Comparison of ENCODE assay signal across 16 mouse cellular contexts in genomic region chrX:99335886-99336589, GRCm38 (mm10).
DNase-seq lines count a peak whose midpoint lies in the region; ATAC-seq and TF ChIP-seq lines count a peak whose summit lies in the region.
"Had no signal": no experiment of that assay in that cellular context is flagged by ENCODE, and none has a peak within 500 bp of the region (broad histone marks: within the 10 kb centered on the region; RNA-seq: fewer than 3 reads in every experiment).

No protein-coding gene starts in this region.

- H3K36me3 ChIP-seq in kidney, embryonic 15.5 days, result no peaks in the 10 kb centered on the region
- no peaks in the 10 kb centered on the region for H3K36me3 ChIP-seq in ES-E14 (ENCODE audit: control insufficient read depth, insufficient read depth, low read length, poor library complexity, severe bottlenecking)
- no peaks in the 10 kb centered on the region for H3K36me3 ChIP-seq in embryonic facial prominence, embryonic 10.5 days (replicated peaks)
- no peaks in the 10 kb centered on the region for H3K36me3 ChIP-seq in intestine, postnatal 0 days (ENCODE audit: control insufficient read depth, insufficient read depth)
- H3K36me3 ChIP-seq: limb, embryonic 15.5 days; stomach, embryonic 15.5 days had no signal

- no peak overlapping the region for H3K4me2 ChIP-seq in kidney, embryonic 15.5 days
- H3K4me2 ChIP-seq in intestine, postnatal 0 days (replicated peaks; ENCODE audit: low read depth), result no peak overlapping the region
- H3K4me2 ChIP-seq: hindbrain, embryonic 14.5 days; limb, embryonic 15.5 days; stomach, embryonic 15.5 days had no signal

- H3K27me3 ChIP-seq in kidney, embryonic 15.5 days, result peaks cover 36% of the 10 kb centered on the region
- peaks cover 100% of the 10 kb centered on the region for H3K27me3 ChIP-seq in embryonic facial prominence, embryonic 10.5 days (replicated peaks; ENCODE audit: low read depth, poor library complexity, severe bottlenecking)
- no peaks in the 10 kb centered on the region for H3K27me3 ChIP-seq in intestine, postnatal 0 days (replicated peaks; ENCODE audit: control insufficient read depth, insufficient read depth, low read length)
- H3K27me3 ChIP-seq: stomach, embryonic 15.5 days had no signal

- no peak overlapping the region for H3K9ac ChIP-seq in kidney, embryonic 15.5 days
- no peak overlapping the region for H3K9ac ChIP-seq in ES-E14 (ENCODE audit: insufficient read depth, low read depth, low read length, poor library complexity, severe bottlenecking)
- no peak overlapping the region for H3K9ac ChIP-seq in intestine, postnatal 0 days (ENCODE audit: low read depth, low read length)
- H3K9ac ChIP-seq: hindbrain, embryonic 14.5 days; limb, embryonic 15.5 days; stomach, embryonic 15.5 days had no signal

- no peak for ATAC-seq in kidney, embryonic 15.5 days (replicated peaks; ENCODE audit: low FRiP score)
- peak; percentile 41; the same call in 1 of the 2 replicates for ATAC-seq in intestine, postnatal 0 days

- no peak for TF ChIP-seq CTCF in intestine, postnatal 0 days (IDR thresholded peaks at IDR 0.05; ENCODE audit: low read depth)
- no peak for TF ChIP-seq CTCF in layer of hippocampus, adult 2 months (conservative IDR thresholded peaks at IDR 0.05)

- no peaks in the 10 kb centered on the region for H3K9me3 ChIP-seq in kidney, embryonic 15.5 days (replicated peaks)
- no peaks in the 10 kb centered on the region for H3K9me3 ChIP-seq in ES-E14 (ENCODE audit: control insufficient read depth, insufficient read depth, low read depth, low read length)
- H3K9me3 ChIP-seq in embryonic facial prominence, embryonic 10.5 days, result no peaks in the 10 kb centered on the region
- H3K9me3 ChIP-seq in intestine, postnatal 0 days (ENCODE audit: control insufficient read depth), result no peaks in the 10 kb centered on the region
- H3K9me3 ChIP-seq: limb, embryonic 15.5 days; stomach, embryonic 15.5 days had no signal

- in situ Hi-C loops in ES-E14 (cut with MboI; ENCODE audit: low sequenced_read_pairs in 2 of 2, unreplicated experiment in 2 of 2), result no loop called here

- peaks cover 29% of the 10 kb centered on the region for H3K4me1 ChIP-seq in kidney, embryonic 15.5 days
- H3K4me1 ChIP-seq in ES-E14 (ENCODE audit: control insufficient read depth in 2 of 2, insufficient read depth in 2 of 2, low read length in 2 of 2, poor library complexity in 1 of 2), result peaks cover 2 to 21% of the 10 kb centered on the region in 2 experiments; a peak in 2 of 4 replicates
- H3K4me1 ChIP-seq in embryonic facial prominence, embryonic 10.5 days, result peaks cover 29% of the 10 kb centered on the region
- no peaks in the 10 kb centered on the region for H3K4me1 ChIP-seq in intestine, postnatal 0 days (replicated peaks; ENCODE audit: control insufficient read depth, insufficient read depth, low read length)
- H3K4me1 ChIP-seq: stomach, embryonic 15.5 days had no signal

- H3K4me3 ChIP-seq in kidney, embryonic 15.5 days (replicated peaks), result no peak overlapping the region
- H3K4me3 ChIP-seq in ES-E14 (ENCODE audit: insufficient read depth in 1 of 2, low read depth in 1 of 2, low read length in 2 of 2, poor library complexity in 1 of 2, severe bottlenecking in 1 of 2), result no peak overlapping the region
- no peak overlapping the region for H3K4me3 ChIP-seq in embryonic facial prominence, embryonic 10.5 days
- H3K4me3 ChIP-seq in intestine, postnatal 0 days (ENCODE audit: low read depth, low read length), result no peak overlapping the region
- no peak overlapping the region for H3K4me3 ChIP-seq in layer of hippocampus, adult 2 months
- H3K4me3 ChIP-seq: limb, embryonic 15.5 days; stomach, embryonic 15.5 days had no signal

- 51% methylated on average over 8 of the region's 8 CpGs for WGBS in kidney, embryonic 15.5 days
- WGBS in embryonic facial prominence, embryonic 10.5 days, result 44% methylated on average over 8 of the region's 8 CpGs
- 45% methylated on average over 8 of the region's 8 CpGs for WGBS in intestine, postnatal 0 days

- DNase-seq in kidney, adult 18-20 months, result no peak
- peak; percentile 27 for DNase-seq in ES-E14 (ENCODE audit: low read depth, low spot score)
- peak; percentile 4 for DNase-seq in embryonic facial prominence, embryonic 10.5 days (ENCODE audit: low spot score)
- no peak for DNase-seq in urinary bladder, adult 18-20 months (ENCODE audit: low spot score in 2 of 2)
- no peak for DNase-seq in layer of hippocampus, adult 2 months (ENCODE audit: low spot score in 2 of 2)
- DNase-seq in urinary bladder, postnatal 25 days (ENCODE audit: low spot score), result no peak
- DNase-seq: adrenal gland, adult 8-10 months; cerebellum, postnatal 36 days; gastrocnemius, postnatal 14 days; heart, postnatal 14 days; midbrain, embryonic 14.5 days had no signal

- H3K27ac ChIP-seq in kidney, embryonic 15.5 days, result peak overlapping the region; percentile 45; the same call in 1 of the 2 replicates
- H3K27ac ChIP-seq in ES-E14 (ENCODE audit: insufficient read depth, low read depth, low read length, poor library complexity, severe bottlenecking), result no peak overlapping the region
- H3K27ac ChIP-seq in embryonic facial prominence, embryonic 10.5 days (replicated peaks), result peak overlapping the region; percentile 67; the same call in 1 of the 2 replicates
- H3K27ac ChIP-seq in intestine, postnatal 0 days (ENCODE audit: low read depth, low read length), result no peak overlapping the region
- no peak overlapping the region for H3K27ac ChIP-seq in layer of hippocampus, adult 2 months
- H3K27ac ChIP-seq: hindbrain, embryonic 14.5 days; limb, embryonic 15.5 days; stomach, embryonic 15.5 days had no signal

TF ChIP-seq in ES-E14, 5 proteins besides CTCF, POLR2A, EP300 and RAD21:
- no peak for TF ChIP-seq CHD2 (IDR thresholded peaks at IDR 0.05; ENCODE audit: low read depth, low read length)
- peak; percentile 75 for TF ChIP-seq ZNF384 (IDR thresholded peaks at IDR 0.05; ENCODE audit: low read depth, low read length)

Comparison
In these comparisons a context has a peak if more than half of its experiments do, and no peak if none do; other contexts are left out.
1. H3K27ac ChIP-seq: peak in kidney, embryonic 15.5 days (single experiment) and embryonic facial prominence, embryonic 10.5 days (single experiment); none in ES-E14 (single experiment), intestine, postnatal 0 days (single experiment) and layer of hippocampus, adult 2 months (single experiment).
2. DNase-seq: peak in ES-E14 (single experiment) and embryonic facial prominence, embryonic 10.5 days (single experiment); none in kidney, adult 18-20 months (single experiment), urinary bladder, adult 18-20 months (0 of 2), layer of hippocampus, adult 2 months (0 of 2) and urinary bladder, postnatal 25 days (single experiment).